Mouse (Mus musculus) layer of hippocampus, adult 18-20 months (tissue): Measurements from ENCODE around the gene Esp18. TPM values are rescaled to one million over a fixed set of nuclear protein-coding genes. Genes with fewer than 3 reads are reported as not detected.

Source experiments
- DNase-seq, 2 experiments: peaks; one replicate each; pipeline ENCODE4 v3.0.0; 2022; ENCODE audit warnings: low spot score in 2 of 2
- long read RNA-seq: library from polyadenylated mRNA; stranded (forward); transcript quantifications from one replicate; pipeline ENCODE4 v2.0.0, GENCODE M21; 2021
- microRNA-seq, 2 experiments: library from miRNA; unstranded; fragments of <30 nt; microRNA quantifications; one replicate each; pipeline ENCODE4 v1.2.0; 2021
- total RNA-seq, 2 experiments: library from RNA; stranded (reverse); gene quantifications; 2 replicates each; pipeline ENCODE4 v1.2.3; 2021

The Esp18 gene
- total RNA-seq = not detected
- long read RNA-seq = 0 reads

GRCm38 (mm10) chr17:39406059-39406458, at the start of gene Esp18:
TSS of gene Esp18 (plus strand) at chr17:39406359.
- no peak for DNase-seq

DNA sequence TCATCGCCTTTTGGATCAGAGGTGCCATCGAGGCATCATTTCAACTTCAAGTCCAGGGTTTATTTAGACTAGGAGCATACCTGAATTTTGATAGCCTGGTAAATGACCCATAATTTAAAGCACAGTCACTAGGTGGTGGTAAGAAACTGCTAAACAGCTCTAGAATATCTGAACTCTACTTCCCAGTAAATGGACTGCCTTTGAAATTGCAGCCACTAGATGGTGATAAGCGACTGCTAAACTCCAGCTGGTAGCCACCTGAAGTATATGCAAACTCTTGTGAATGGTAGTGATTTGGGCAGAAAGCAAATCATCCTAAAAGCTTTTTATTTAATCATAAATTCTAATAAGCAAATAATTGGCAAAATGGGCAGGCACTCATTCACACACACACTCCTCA, 42.8 kb upstream of the Esp18 start:
- no peak for DNase-seq

Small RNAs within 50 kb of the gene (microRNA-seq; reads per million reads assigned to microRNA genes)
- gene Gm26429 = 0 reads per million in 2 experiments

Other genes with a start within 250 kb of the Esp18 start
- gene Esp16, start 129.8 kb downstream of the Esp18 start, total RNA-seq = not detected
- not detected for gene Esp15, start 234.6 kb downstream of the Esp18 start, total RNA-seq